Mouse (Mus musculus) MEL (cell line): ENCODE measurements around the gene Olfr1276.

Experiments used
- CHD2 ChIP-seq: IDR thresholded peaks from 2 replicates; pipeline ENCODE4 v1.6.1; 2011; ENCODE audit warnings: low read length, improper control_type of control experiment
- CTCF ChIP-seq, 3 experiments: IDR thresholded peaks in 2 of 3; conservative IDR thresholded peaks in 1 of 3; 2 replicates each; pipeline ENCODE4 v1.5.1; 2011 to 2012; ENCODE audit warnings: low read length in 3 of 3, low read depth in 2 of 3, mild to moderate bottlenecking in 2 of 3, improper control_type of control experiment in 1 of 3, inconsistent platforms in 1 of 3, mixed read lengths in 1 of 3, moderate library complexity in 1 of 3; ENCODE audit not compliant: control insufficient read depth in 1 of 3, insufficient read depth in 1 of 3, poor library complexity in 1 of 3, severe bottlenecking in 1 of 3
- GATA1 ChIP-seq: IDR thresholded peaks from 2 replicates; pipeline ENCODE4 v1.6.1; 2011; ENCODE audit warnings: low read depth, low read length, improper control_type of control experiment
- POLR2AphosphoS5 ChIP-seq: IDR thresholded peaks from 2 replicates; pipeline ENCODE4 v1.6.1; 2012; ENCODE audit warnings: low read depth, borderline replicate concordance, mild to moderate bottlenecking, inconsistent platforms, low read length, moderate library complexity, mixed read lengths
- TCF12 ChIP-seq: IDR thresholded peaks from 2 replicates; pipeline ENCODE4 v1.6.1; 2014; ENCODE audit warnings: low read depth, mild to moderate bottlenecking, inconsistent platforms, low read length, improper control_type of control experiment, moderate library complexity
- USF1 ChIP-seq: IDR thresholded peaks from 2 replicates; pipeline ENCODE4 v1.6.1; 2014; ENCODE audit warnings: low read depth, mild to moderate bottlenecking, inconsistent platforms, low read length, improper control_type of control experiment, moderate library complexity

DNA sequence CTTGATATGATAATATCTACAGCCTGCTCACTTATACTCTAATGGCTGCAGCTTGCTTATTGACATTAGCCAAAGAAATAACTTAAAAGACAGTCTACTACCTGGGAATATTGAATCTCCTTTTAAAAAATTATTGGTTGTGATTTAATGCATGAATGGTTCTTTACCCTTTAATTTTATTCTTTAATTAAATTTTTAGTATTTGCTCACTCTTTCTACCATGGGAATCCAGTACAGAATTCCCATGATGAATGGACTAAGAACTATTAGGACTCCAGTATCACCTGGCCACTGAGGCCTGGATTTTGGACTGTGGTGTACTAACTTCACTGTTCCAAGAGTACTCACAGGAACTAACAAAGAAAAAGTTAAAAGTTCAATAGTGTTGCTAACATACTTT, at the start of gene Olfr1276:
- TF ChIP-seq POLR2AphosphoS5 (no peak), USF1 (no peak), CTCF (IDR thresholded peaks at IDR 0.05 in 2 of 3, conservative IDR thresholded peaks at IDR 0.05 in 1 of 3; ENCODE audit: control insufficient read depth in 1 of 3, insufficient read depth in 1 of 3, low read depth in 2 of 3, low read length in 3 of 3, poor library complexity in 1 of 3, severe bottlenecking in 1 of 3) (no peak), GATA1 (no peak), TCF12 (no peak), CHD2 (no peak)
